Mouse (Mus musculus) testis, adult 10 weeks (tissue): ENCODE measurements around the gene Faim. TPM values are rescaled to one million over a fixed set of nuclear protein-coding genes. Genes with fewer than 3 reads are reported as not detected.

Source experiments
- polyA plus RNA-seq: library from polyadenylated mRNA; stranded (reverse); fragments of 350-450 nt; fragmentation: Illumina TruSeq; extraction: RNeasy Lipid Tissue Mini Kit (QIAGEN cat#74804); gene quantifications from one replicate; pipeline ENCODE4 v1.2.3, GENCODE M21; 2014; ENCODE audit warnings: low read depth, low replicate concordance

Faim gene
- 19.8 TPM for polyA plus RNA-seq

GRCm38 (mm10) chr9:98985800-98986475, at the start of gene Faim:
Gene Faim (plus strand): TSS chr9:98986373.

GRCm38 (mm10) chr9:98955103-98955715, 31.0 kb upstream of the Faim start, which contains the start of gene Foxl2:
Gene Foxl2 (plus strand): TSS chr9:98955288.

GRCm38 (mm10) chr9:99035575-99035974, 49.4 kb downstream of the Faim start, which contains the start of gene Gm1123:
Gene Gm1123 (minus strand): TSS chr9:99035715.

Other genes with a start within 250 kb of the Faim start
- gene Prr23a1, start 143.9 kb upstream of the Faim start, polyA plus RNA-seq, result not detected
- not detected for gene Prr23a2, start 129.9 kb upstream of the Faim start, polyA plus RNA-seq
- 0.41 TPM for gene Prr23a3, start 121.6 kb upstream of the Faim start, polyA plus RNA-seq
- gene 7420426K07Rik, start 83.3 kb upstream of the Faim start, polyA plus RNA-seq, result not detected
- not detected for gene Foxl2, start 31.1 kb upstream of the Faim start, polyA plus RNA-seq
- gene Gm1123, start 49.3 kb downstream of the Faim start, polyA plus RNA-seq, result 0.27 TPM
- gene Pik3cb, start 154.2 kb downstream of the Faim start, polyA plus RNA-seq, result 8.4 TPM